Mouse (Mus musculus) MEL (cell line): ENCODE data around the gene Zfp113. TPM values are rescaled to one million over a fixed set of nuclear protein-coding genes. Genes with fewer than 3 reads are reported as not detected.

ENCODE experiments used
- DNase-seq: peaks from one replicate; pipeline ENCODE4 v3.0.0; 2011; ENCODE audit warnings: low read depth, low spot score
- H3K27ac ChIP-seq: 2 replicates; pipeline ENCODE4 v1.5.1; 2012; ENCODE audit warnings: low read depth, mild to moderate bottlenecking, control low read depth, low read length, moderate library complexity; ENCODE audit not compliant: control insufficient read depth
- H3K27me3 ChIP-seq, 2 experiments: fragments of 150-350 bp in 1 of 2; sonication (generic) in 1 of 2; 2 replicates each; pipeline ENCODE4 v1.6.1; 2012; ENCODE audit warnings: low read length in 2 of 2, mild to moderate bottlenecking in 2 of 2, improper control_type of control experiment in 1 of 2, moderate library complexity in 1 of 2; ENCODE audit not compliant: insufficient read depth in 2 of 2, control insufficient read depth in 1 of 2
- H3K36me3 ChIP-seq, 2 experiments: 2 replicates each; pipeline ENCODE4 v1.6.1; 2012 to 2014; ENCODE audit warnings: low read length in 2 of 2, improper control_type of control experiment in 1 of 2, inconsistent platforms in 1 of 2, mild to moderate bottlenecking in 1 of 2; ENCODE audit not compliant: insufficient read depth in 2 of 2, control insufficient read depth in 1 of 2
- H3K4me1 ChIP-seq, 2 experiments: fragments of 150-350 bp in 1 of 2; sonication (generic) in 1 of 2; 2 replicates each; pipeline ENCODE4 v1.6.1; 2012; ENCODE audit warnings: low read length in 2 of 2, improper control_type of control experiment in 1 of 2, mild to moderate bottlenecking in 1 of 2; ENCODE audit not compliant: insufficient read depth in 2 of 2, control insufficient read depth in 1 of 2
- H3K4me3 ChIP-seq, 2 experiments: fragments of 150-350 bp in 1 of 2; sonication (generic) in 1 of 2; 2 replicates each; pipeline ENCODE4 v1.5.1; 2012; ENCODE audit warnings: low read depth in 2 of 2, low read length in 2 of 2, mild to moderate bottlenecking in 2 of 2, moderate library complexity in 2 of 2, control low read depth in 1 of 2, improper control_type of control experiment in 1 of 2; ENCODE audit not compliant: control insufficient read depth in 1 of 2, insufficient read depth in 1 of 2
- H3K79me2 ChIP-seq: 2 replicates; pipeline ENCODE4 v1.6.1; 2012; ENCODE audit warnings: mild to moderate bottlenecking, low read length, moderate library complexity; ENCODE audit not compliant: control insufficient read depth, poor library complexity, insufficient read depth
- H3K9ac ChIP-seq: 2 replicates; pipeline ENCODE4 v1.6.1; 2012; ENCODE audit warnings: low read depth, mild to moderate bottlenecking, control low read depth, low read length, moderate library complexity; ENCODE audit not compliant: control insufficient read depth, poor library complexity, severe bottlenecking
- H3K9me3 ChIP-seq: fragments of 150-350 bp; sonication (generic); replicated peaks from 2 replicates; pipeline ENCODE4 v1.6.1; 2012; ENCODE audit warnings: mild to moderate bottlenecking, low read length, improper control_type of control experiment, moderate library complexity; ENCODE audit not compliant: insufficient read depth
- BHLHE40 ChIP-seq: IDR thresholded peaks from 2 replicates; pipeline ENCODE4 v1.6.1; 2012; ENCODE audit warnings: low read depth, mild to moderate bottlenecking, inconsistent platforms, low read length, improper control_type of control experiment, borderline replicate concordance
- CHD1 ChIP-seq: IDR thresholded peaks from 2 replicates; pipeline ENCODE4 v1.6.1; 2012; ENCODE audit warnings: low read depth, mild to moderate bottlenecking, inconsistent platforms, low read length, improper control_type of control experiment
- CHD2 ChIP-seq: IDR thresholded peaks from 2 replicates; pipeline ENCODE4 v1.6.1; 2011; ENCODE audit warnings: low read length, improper control_type of control experiment
- CTCF ChIP-seq, 3 experiments: IDR thresholded peaks in 2 of 3; conservative IDR thresholded peaks in 1 of 3; 2 replicates each; pipeline ENCODE4 v1.5.1; 2011 to 2012; ENCODE audit warnings: low read length in 3 of 3, low read depth in 2 of 3, mild to moderate bottlenecking in 2 of 3, improper control_type of control experiment in 1 of 3, inconsistent platforms in 1 of 3, mixed read lengths in 1 of 3, moderate library complexity in 1 of 3; ENCODE audit not compliant: control insufficient read depth in 1 of 3, insufficient read depth in 1 of 3, poor library complexity in 1 of 3, severe bottlenecking in 1 of 3
- E2F4 ChIP-seq: IDR thresholded peaks from 2 replicates; pipeline ENCODE4 v1.6.1; 2011; ENCODE audit warnings: low read depth, low read length, improper control_type of control experiment, borderline replicate concordance
- EP300 ChIP-seq, 2 experiments: IDR thresholded peaks; 2 replicates each; pipeline ENCODE4 v1.6.1; 2011; ENCODE audit warnings: improper control_type of control experiment in 2 of 2, low read length in 2 of 2, low read depth in 1 of 2, mild to moderate bottlenecking in 1 of 2
- GATA1 ChIP-seq: IDR thresholded peaks from 2 replicates; pipeline ENCODE4 v1.6.1; 2011; ENCODE audit warnings: low read depth, low read length, improper control_type of control experiment
- HCFC1 ChIP-seq: IDR thresholded peaks from 2 replicates; pipeline ENCODE4 v1.6.1; 2012; ENCODE audit warnings: low read depth, mild to moderate bottlenecking, inconsistent platforms, low read length, improper control_type of control experiment, moderate library complexity
- JUND ChIP-seq: IDR thresholded peaks from 2 replicates; pipeline ENCODE4 v1.6.1; 2011; ENCODE audit warnings: low read depth, mild to moderate bottlenecking, improper control_type of control experiment, low read length
- MAFK ChIP-seq: IDR thresholded peaks from 2 replicates; pipeline ENCODE4 v1.6.1; 2011; ENCODE audit warnings: low read depth, mild to moderate bottlenecking, low read length, improper control_type of control experiment, borderline replicate concordance
- MAX ChIP-seq: IDR thresholded peaks from 2 replicates; pipeline ENCODE4 v1.6.1; 2011; ENCODE audit warnings: low read length, improper control_type of control experiment
- MXI1 ChIP-seq: IDR thresholded peaks from 2 replicates; pipeline ENCODE4 v1.6.1; 2011; ENCODE audit warnings: mild to moderate bottlenecking, low read depth, low read length, improper control_type of control experiment
- MYB ChIP-seq: IDR thresholded peaks from 2 replicates; pipeline ENCODE4 v1.6.1; 2011; ENCODE audit warnings: mild to moderate bottlenecking, low read depth, low read length, improper control_type of control experiment
- MYC ChIP-seq: IDR thresholded peaks from 2 replicates; pipeline ENCODE4 v1.6.1; 2011; ENCODE audit warnings: low read depth, mild to moderate bottlenecking, low read length, improper control_type of control experiment, moderate library complexity
- NELFE ChIP-seq: IDR thresholded peaks from 2 replicates; pipeline ENCODE4 v1.6.1; 2011; ENCODE audit warnings: low read depth, low read length, improper control_type of control experiment
- NRF1 ChIP-seq: IDR thresholded peaks from 2 replicates; pipeline ENCODE4 v1.6.1; 2014; ENCODE audit warnings: low read depth, mild to moderate bottlenecking, inconsistent platforms, low read length, improper control_type of control experiment, moderate library complexity; ENCODE audit not compliant: poor library complexity, insufficient read depth, severe bottlenecking
- POLR2AphosphoS2 ChIP-seq: IDR thresholded peaks from 2 replicates; pipeline ENCODE4 v1.6.1; 2011; ENCODE audit warnings: low read length, improper control_type of control experiment
- POLR2AphosphoS5 ChIP-seq: IDR thresholded peaks from 2 replicates; pipeline ENCODE4 v1.6.1; 2012; ENCODE audit warnings: low read depth, borderline replicate concordance, mild to moderate bottlenecking, inconsistent platforms, low read length, moderate library complexity, mixed read lengths
- RAD21 ChIP-seq: IDR thresholded peaks from 2 replicates; pipeline ENCODE4 v1.6.1; 2011; ENCODE audit warnings: mild to moderate bottlenecking, low read depth, low read length, improper control_type of control experiment
- SIN3A ChIP-seq: IDR thresholded peaks from 2 replicates; pipeline ENCODE4 v1.6.1; 2012; ENCODE audit warnings: low read length, improper control_type of control experiment, inconsistent platforms
- SMC3 ChIP-seq: IDR thresholded peaks from 2 replicates; pipeline ENCODE4 v1.6.1; 2011; ENCODE audit warnings: low read depth, low read length, improper control_type of control experiment
- TAL1 ChIP-seq: IDR thresholded peaks from 2 replicates; pipeline ENCODE4 v1.6.1; 2012; ENCODE audit warnings: mild to moderate bottlenecking, inconsistent platforms, low read length, moderate library complexity, mixed read lengths
- USF1 ChIP-seq: IDR thresholded peaks from 2 replicates; pipeline ENCODE4 v1.6.1; 2014; ENCODE audit warnings: low read depth, mild to moderate bottlenecking, inconsistent platforms, low read length, improper control_type of control experiment, moderate library complexity
- USF2 ChIP-seq, 2 experiments: IDR thresholded peaks; 2 replicates each; pipeline ENCODE4 v1.6.1; 2011 to 2012; ENCODE audit warnings: improper control_type of control experiment in 2 of 2, low read length in 2 of 2, borderline replicate concordance in 1 of 2, inconsistent platforms in 1 of 2, low read depth in 1 of 2, mild to moderate bottlenecking in 1 of 2; ENCODE audit not compliant: insufficient read depth in 1 of 2
- ZC3H11A ChIP-seq: IDR thresholded peaks from 2 replicates; pipeline ENCODE4 v1.6.1; 2012; ENCODE audit warnings: low read depth, mild to moderate bottlenecking, inconsistent platforms, low read length, improper control_type of control experiment
- ZKSCAN1 ChIP-seq: IDR thresholded peaks from 2 replicates; pipeline ENCODE4 v1.6.1; 2012; ENCODE audit warnings: low read depth, mild to moderate bottlenecking, inconsistent platforms, low read length, improper control_type of control experiment, moderate library complexity
- ZNF384 ChIP-seq: IDR thresholded peaks from 2 replicates; pipeline ENCODE4 v1.6.1; 2012; ENCODE audit warnings: low read depth, mild to moderate bottlenecking, inconsistent platforms, low read length, improper control_type of control experiment
- polyA plus RNA-seq, 2 experiments: library from polyadenylated mRNA; stranded (reverse) in 1 of 2; unstranded in 1 of 2; fragments of >175 nt in 1 of 2; fragments of >200 nt in 1 of 2; gene quantifications; 2 replicates each; pipeline versions ENCODE4 v1.2.1 to v1.2.4; 2012; ENCODE audit warnings: low replicate concordance in 2 of 2, low read depth in 1 of 2; ENCODE audit not compliant: insufficient read length in 2 of 2, insufficient read depth in 1 of 2, missing spikeins in 1 of 2
- total RNA-seq: library from RNA; depleted of rRNA; stranded (reverse); fragments of 300-350 nt; gene quantifications from 2 replicates; pipeline ENCODE4 v1.2.3, GENCODE M21; 2012

Gene Zfp113
- total and polyA plus RNA-seq, 3 experiments: 6.8 to 6.9 TPM; not detected in 1

DNA sequence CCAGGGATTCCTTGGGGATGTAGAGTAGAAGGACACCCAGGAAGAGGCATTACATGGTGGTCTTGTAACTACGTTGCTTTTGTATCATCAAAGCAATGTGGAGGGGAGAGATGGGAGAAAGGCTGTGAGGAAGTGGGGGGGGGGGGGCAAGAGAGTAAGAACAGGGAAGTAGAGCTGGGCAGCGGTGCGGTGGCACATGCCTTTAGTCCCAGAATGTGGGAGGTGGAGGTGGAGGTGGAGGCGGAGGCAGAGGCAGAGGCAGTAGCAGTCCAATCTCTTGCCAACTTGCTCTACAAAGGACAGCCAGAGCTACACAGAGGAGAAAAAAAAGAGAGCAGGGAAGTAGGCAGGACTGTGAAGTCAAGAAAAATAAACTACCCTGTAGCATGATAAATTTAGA lies 17.0 kb downstream of the Zfp113 start:
- peaks cover 0 to 18% of the 10 kb centered on the region in 2 experiments; a peak in 2 of 4 replicates for H3K36me3 ChIP-seq
- H3K79me2 ChIP-seq: no peaks in the 10 kb centered on the region
- DNase-seq: peak; percentile 71
- H3K9ac ChIP-seq: no peak overlapping the region; the same call in 1 of the 2 replicates
- no peaks in the 10 kb centered on the region for H3K9me3 ChIP-seq
- no peak overlapping the region for H3K27ac ChIP-seq
- peaks cover 5 to 8% of the 10 kb centered on the region in 2 experiments for H3K4me1 ChIP-seq
- H3K27me3 ChIP-seq: no peaks in the 10 kb centered on the region
- TF ChIP-seq MAX: no peak
- peak; percentile 71 for TF ChIP-seq ZNF384
- TF ChIP-seq MYB: no peak
- no peak for TF ChIP-seq USF2 (IDR thresholded peaks at IDR 0.05; ENCODE audit: borderline replicate concordance in 1 of 2, insufficient read depth in 1 of 2, low read depth in 1 of 2, low read length in 2 of 2)
- no peak for TF ChIP-seq ZKSCAN1
- TF ChIP-seq NELFE: 0 out of 2 replicates have a peak, but pooled peaks have one; percentile 19
- TF ChIP-seq MAFK: no peak
- no peak for TF ChIP-seq TAL1
- TF ChIP-seq SMC3: no peak
- 0 out of 4 replicates have a peak, but pooled peaks of 1 of the 2 experiments have one; percentile 9 for TF ChIP-seq EP300 (IDR thresholded peaks at IDR 0.05; ENCODE audit: low read depth in 1 of 2, low read length in 2 of 2)
- no peak for TF ChIP-seq ZC3H11A
- TF ChIP-seq POLR2AphosphoS5: no peak
- TF ChIP-seq E2F4: no peak
- 0 out of 2 replicates have a peak, but pooled peaks have one; percentile 30 for TF ChIP-seq BHLHE40
- 0 out of 2 replicates have a peak, but pooled peaks have one; percentile 37 for TF ChIP-seq MYC
- TF ChIP-seq NRF1: no peak
- no peak for TF ChIP-seq CHD1
- TF ChIP-seq USF1: no peak
- no peak overlapping the region for H3K4me3 ChIP-seq

DNA sequence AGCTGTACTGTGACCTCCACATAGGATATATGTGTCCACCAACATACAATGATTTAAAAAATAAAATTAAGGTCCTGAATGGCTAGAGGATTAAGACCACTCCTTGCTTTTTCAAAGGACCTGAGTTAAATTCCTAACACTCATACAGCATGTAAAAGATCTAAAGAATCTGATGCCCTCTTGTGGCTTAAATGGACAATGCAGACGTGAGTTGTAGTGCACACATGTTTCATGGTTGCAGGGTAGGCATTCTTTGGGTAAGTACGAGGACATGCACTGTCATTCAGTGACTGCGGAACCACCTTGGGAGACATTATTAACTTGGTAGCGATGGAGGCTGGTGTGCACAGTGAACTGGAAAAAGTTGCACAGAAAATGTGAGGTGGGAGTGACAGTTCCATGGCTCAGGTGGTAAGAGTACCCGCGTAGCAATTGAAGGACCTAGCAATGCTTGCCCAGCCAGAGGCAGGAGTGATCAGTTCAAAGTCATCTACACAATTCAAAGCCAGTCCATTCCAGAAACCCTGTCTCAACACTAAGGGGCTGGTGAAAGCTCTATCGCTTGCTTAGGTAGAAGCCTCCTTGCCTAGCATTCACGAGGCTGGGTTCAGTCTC lies 17.5 kb downstream of the Zfp113 start:
- peaks cover 0 to 18% of the 10 kb centered on the region in 2 experiments; a peak in 2 of 4 replicates for H3K36me3 ChIP-seq
- no peaks in the 10 kb centered on the region for H3K9me3 ChIP-seq
- no peaks in the 10 kb centered on the region for H3K27me3 ChIP-seq
- no peak overlapping the region for H3K4me3 ChIP-seq
- no peak overlapping the region for H3K27ac ChIP-seq
- no peaks in the 10 kb centered on the region for H3K79me2 ChIP-seq
- TF ChIP-seq MXI1 (peak; percentile 67), POLR2AphosphoS2 (no peak), MYC (peak; percentile 91), GATA1 (no peak), JUND (no peak), CTCF (IDR thresholded peaks at IDR 0.05 in 2 of 3, conservative IDR thresholded peaks at IDR 0.05 in 1 of 3; ENCODE audit: control insufficient read depth in 1 of 3, insufficient read depth in 1 of 3, low read depth in 2 of 3, low read length in 3 of 3, poor library complexity in 1 of 3, severe bottlenecking in 1 of 3) (peak; percentile 33 to 78 (median 76); a peak in 5 of 6 replicates), EP300 (IDR thresholded peaks at IDR 0.05; ENCODE audit: low read depth in 1 of 2, low read length in 2 of 2) (no peak), SIN3A (peak; percentile 66; the same call in 1 of the 2 replicates), ZC3H11A (peak; percentile 63), MYB (no peak), HCFC1 (0 out of 2 replicates have a peak, but pooled peaks have one; percentile 13), USF2 (IDR thresholded peaks at IDR 0.05; ENCODE audit: borderline replicate concordance in 1 of 2, insufficient read depth in 1 of 2, low read depth in 1 of 2, low read length in 2 of 2) (no peak), BHLHE40 (no peak), ZKSCAN1 (no peak), E2F4 (no peak), MAX (peak; percentile 78), SMC3 (peak; percentile 72), CHD2 (no peak), POLR2AphosphoS5 (no peak), RAD21 (peak; percentile 65), USF1 (no peak), NELFE (no peak)
- DNase-seq: peak; percentile 88
- no peak overlapping the region for H3K9ac ChIP-seq
- H3K4me1 ChIP-seq: peaks cover 5 to 8% of the 10 kb centered on the region in 2 experiments
